Mouse (Mus musculus) CD4-positive, CD25-positive, alpha-beta regulatory T cell, adult 9 weeks (primary cell): ENCODE measurements around the gene Sync. TPM values are rescaled to one million over a fixed set of nuclear protein-coding genes. Genes with fewer than 3 reads are reported as not detected.

Experiments
- polyA plus RNA-seq: library from polyadenylated mRNA; unstranded; fragments of 100-300 nt; shearing (Covaris generic); gene quantifications from one replicate; pipeline ENCODE4 v1.2.1, GENCODE M21; 2017

The Sync gene
- 0.20 TPM for polyA plus RNA-seq

GRCm38 (mm10) chr4:129287472-129287981, at the start of gene Sync:
Gene Sync, plus strand, starts transcription at chr4:129287617.

DNA sequence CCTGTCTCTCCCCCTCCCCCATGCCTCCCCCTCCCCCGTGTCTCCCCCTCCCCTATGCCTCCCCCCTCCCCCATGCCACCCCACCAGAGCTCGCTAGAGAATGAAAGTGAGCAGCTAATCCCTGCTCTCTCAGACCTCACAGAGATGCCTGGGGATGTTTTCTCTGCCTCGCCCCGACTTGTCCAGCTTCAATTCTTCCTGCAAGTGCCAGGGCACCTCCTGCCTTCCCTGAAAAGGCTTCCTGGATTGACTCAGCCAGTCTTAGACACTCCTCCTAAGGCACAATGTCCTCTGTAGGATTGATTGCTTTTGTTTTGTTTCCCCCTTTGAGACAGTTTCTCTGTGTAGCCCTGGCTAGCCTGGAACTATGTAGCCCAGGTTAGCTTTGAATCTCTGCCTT, 26.2 kb upstream of the Sync start, which contains the start of gene C77080:
TSS of gene C77080 (minus strand) at position 209 of the 400 bp plus-strand sequence.

DNA sequence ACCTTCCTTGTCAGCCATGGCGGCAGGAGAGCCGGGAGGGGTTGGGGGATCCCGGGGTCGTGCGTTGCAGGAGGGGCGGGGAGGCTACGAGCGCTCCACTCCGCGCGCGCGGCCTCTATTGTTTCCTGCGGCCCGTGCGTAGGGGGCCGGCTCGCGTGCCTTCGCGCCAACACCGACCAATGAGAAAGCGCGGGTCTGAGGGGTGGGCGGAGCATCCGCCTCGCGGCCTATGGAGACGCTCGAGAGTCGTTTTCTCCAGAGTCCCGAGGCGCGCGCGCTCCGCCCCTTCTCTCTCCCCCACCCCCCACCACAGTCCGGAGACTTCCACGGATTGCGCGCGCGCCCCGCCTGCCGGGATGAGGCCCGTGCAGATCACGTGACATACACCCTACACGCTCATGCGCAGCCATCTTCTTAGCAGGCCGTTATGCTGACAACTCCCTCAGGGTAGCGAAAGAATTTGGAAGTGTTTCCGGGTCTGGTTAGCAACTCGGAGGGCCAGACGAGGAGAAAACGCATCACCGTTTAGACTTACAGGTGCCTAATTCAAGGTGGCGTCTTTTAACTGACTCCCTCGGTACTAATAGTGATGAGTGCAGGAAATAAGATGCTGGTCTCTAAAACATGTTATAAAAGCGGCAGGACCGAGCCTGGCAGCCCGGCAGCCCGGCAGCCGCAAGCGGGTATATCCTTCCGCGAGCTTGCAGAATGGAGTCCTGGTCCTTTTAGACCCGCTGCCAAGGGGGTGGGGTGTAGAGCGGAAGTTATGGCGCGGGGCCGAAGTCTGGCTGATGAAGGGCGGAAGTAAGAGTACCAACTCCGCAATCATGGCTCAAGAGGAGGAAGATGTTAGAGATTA, 48.0 kb downstream of the Sync start, which contains the start of the genes Rbbp4 and Zbtb8os:
TSS of gene Rbbp4 (minus strand) at position 155 of the 859 bp plus-strand sequence.
TSS of gene Zbtb8os (plus strand) at position 480 of the 859 bp plus-strand sequence.

Other genes with a start within 250 kb of the Sync start
- gene Rnf19b, start 229.3 kb upstream of the Sync start, polyA plus RNA-seq, result 6.3 TPM
- gene Tmem54, start 182.1 kb upstream of the Sync start, polyA plus RNA-seq, result not detected
- not detected for gene Hpca, start 165.6 kb upstream of the Sync start, polyA plus RNA-seq
- 0.10 TPM for gene Fndc5, start 150.6 kb upstream of the Sync start, polyA plus RNA-seq
- 19.3 TPM for gene S100pbp, start 97.9 kb upstream of the Sync start, polyA plus RNA-seq
- gene Yars, start 97.9 kb upstream of the Sync start, polyA plus RNA-seq, result 56.3 TPM
- gene C77080, start 26.2 kb upstream of the Sync start, polyA plus RNA-seq, result 0.26 TPM
- gene Rbbp4, start 47.8 kb downstream of the Sync start, polyA plus RNA-seq, result 380 TPM
- 86.8 TPM for gene Zbtb8os, start 48.1 kb downstream of the Sync start, polyA plus RNA-seq
- 12.3 TPM for gene Zbtb8a, start 90.5 kb downstream of the Sync start, polyA plus RNA-seq
- not detected for gene Zbtb8b, start 153.2 kb downstream of the Sync start, polyA plus RNA-seq
- gene Bsdc1, start 174.0 kb downstream of the Sync start, polyA plus RNA-seq, result 44.4 TPM
- not detected for gene Tssk3, start 203.4 kb downstream of the Sync start, polyA plus RNA-seq
- not detected for gene Fam229a, start 203.6 kb downstream of the Sync start, polyA plus RNA-seq
- 6.5 TPM for gene Marcksl1, start 226.0 kb downstream of the Sync start, polyA plus RNA-seq